Mouse (Mus musculus): Measurements from ENCODE around the gene Erfe.

GRCm38 (mm10) chr1:91362113-91362512 lies 4.1 kb upstream of the Erfe start:
- TF ChIP-seq CTCF (IDR thresholded peaks at IDR 0.05; ENCODE audit: control insufficient read depth, insufficient read depth, insufficient read length) (no peak), MYOD1 (IDR thresholded peaks at IDR 0.05; ENCODE audit: control insufficient read depth, insufficient read length, low read depth) (no peak), MAX (IDR thresholded peaks at IDR 0.05) (peak; percentile 32), USF1 (IDR thresholded peaks at IDR 0.05; ENCODE audit: low read depth) (no peak), MYOG (IDR thresholded peaks at IDR 0.05; ENCODE audit: control insufficient read depth, extremely low read depth, insufficient read length) (no peak)
